Mouse (Mus musculus): ENCODE data around the gene Nckap5.
"Not testable (repeated sequence)": the region's sequence is repeated elsewhere in the genome, so short reads cannot be mapped to it uniquely, and the experiment has no call there.

DNA sequence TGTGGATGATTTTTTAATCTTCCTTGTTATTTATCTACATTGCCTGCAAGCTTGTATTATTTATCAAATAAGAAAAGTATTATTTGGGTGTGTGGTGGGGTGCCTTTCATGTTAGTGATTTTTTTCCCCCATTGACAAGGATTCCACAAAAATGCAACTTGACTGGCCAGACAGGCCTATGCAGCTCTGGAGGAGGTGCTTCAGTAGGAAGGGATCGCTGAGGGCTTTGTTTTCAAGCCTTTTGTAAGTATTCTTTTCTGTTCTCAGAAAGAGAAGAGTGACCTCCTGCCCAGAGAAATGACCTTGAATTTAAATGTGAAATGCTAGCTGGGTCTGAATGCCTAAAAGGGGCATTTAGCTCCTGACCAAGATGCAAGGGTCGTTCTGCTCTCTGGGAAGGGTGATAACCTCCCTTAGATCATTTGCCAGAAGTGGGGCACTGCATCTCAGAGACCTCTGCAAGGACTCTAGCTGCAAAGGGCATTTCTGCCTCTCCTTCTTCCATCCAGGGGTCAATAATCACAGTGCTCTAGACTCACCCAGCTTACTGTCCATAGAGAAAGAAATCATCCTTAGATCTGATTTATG is 50.2 kb downstream of the Nckap5 start:
- not testable (repeated sequence) for TF ChIP-seq EP300, CTCF (IDR thresholded peaks at IDR 0.05; ENCODE audit: low read depth)

All from liver, embryonic 14.5 days (tissue).